Mouse (Mus musculus) bone marrow, adult 2 months (tissue): Measurements from ENCODE around the gene Slc39a3.
"Not testable (repeated sequence)": the region's sequence is repeated elsewhere in the genome, so short reads cannot be mapped to it uniquely, and the experiment has no call there.

Experiments
- CTCF ChIP-seq: fragments of 200-500 bp; IDR thresholded peaks from 2 replicates; pipeline ENCODE4 v1.5.1; 2011; ENCODE audit warnings: low read length, control low read depth; ENCODE audit not compliant: control insufficient read depth, insufficient read depth
- POLR2A ChIP-seq: fragments of 200-500 bp; IDR thresholded peaks from 2 replicates; pipeline ENCODE4 v1.6.1; 2011; ENCODE audit warnings: low read depth, mild to moderate bottlenecking, control low read depth, low read length, borderline replicate concordance; ENCODE audit not compliant: control insufficient read depth

DNA sequence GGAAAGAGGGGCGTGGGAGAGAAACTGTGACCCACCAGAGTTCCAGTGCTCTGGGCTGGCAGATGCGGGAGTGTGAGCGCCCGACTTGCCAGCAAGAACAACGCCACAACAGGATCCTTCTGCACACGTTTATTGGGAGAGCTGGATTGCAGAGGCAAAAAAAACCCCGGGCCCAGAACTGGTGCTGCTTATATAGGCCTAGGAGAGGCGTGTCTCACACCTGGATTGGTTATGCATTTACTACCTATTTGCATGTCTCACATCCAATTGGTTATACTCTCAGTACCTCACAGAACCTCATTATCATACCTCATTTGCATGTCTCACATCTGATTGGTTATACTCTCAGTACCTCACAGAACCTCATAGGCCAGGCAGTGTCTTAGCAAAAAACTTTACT lies 27.3 kb upstream of the Slc39a3 start:
- not testable (repeated sequence) for TF ChIP-seq CTCF, POLR2A
